Mouse (Mus musculus) CD8-positive naive resting alpha-beta T cell, adult 2 months (primary cell): ENCODE measurements around the gene Ntmt1.

ENCODE experiments used
- DNase-seq, 2 experiments: peaks; one replicate each; pipeline ENCODE4 v3.0.0; 2022; ENCODE audit warnings: low read depth in 2 of 2, low spot score in 2 of 2

Gene Ntmt1

GRCm38 (mm10) chr2:30807648-30808295, at the start of gene Ntmt1:
Gene Ntmt1 (plus strand): TSS chr2:30807826.
- peak; percentile 97 for DNase-seq

- no peak for DNase-seq
Observed at GRCm38 (mm10) chr2:30758341-30759087, 49.1 kb upstream of the Ntmt1 start.

GRCm38 (mm10) chr2:30759088-30759374, 48.6 kb upstream of the Ntmt1 start:
- DNase-seq, result no peak

- no peak for DNase-seq
Observed at GRCm38 (mm10) chr2:30759442-30759841, 48.2 kb upstream of the Ntmt1 start.

- DNase-seq, result no peak
Observed at GRCm38 (mm10) chr2:30759858-30760547, 47.6 kb upstream of the Ntmt1 start.

GRCm38 (mm10) chr2:30760706-30761105, 46.9 kb upstream of the Ntmt1 start:
- no peak for DNase-seq

GRCm38 (mm10) chr2:30766446-30766845, 41.2 kb upstream of the Ntmt1 start:
- DNase-seq, result no peak

GRCm38 (mm10) chr2:30767626-30768240, 39.9 kb upstream of the Ntmt1 start:
- no peak for DNase-seq

GRCm38 (mm10) chr2:30768529-30768928, 39.1 kb upstream of the Ntmt1 start:
- no peak for DNase-seq

GRCm38 (mm10) chr2:30769187-30769586, 38.4 kb upstream of the Ntmt1 start:
- DNase-seq, result no peak

GRCm38 (mm10) chr2:30771368-30771805, 36.2 kb upstream of the Ntmt1 start:
- no peak for DNase-seq

GRCm38 (mm10) chr2:30771806-30772460, 35.7 kb upstream of the Ntmt1 start:
- DNase-seq, result no peak

GRCm38 (mm10) chr2:30772581-30773312, 34.9 kb upstream of the Ntmt1 start:
- no peak for DNase-seq

- no peak for DNase-seq
Observed at GRCm38 (mm10) chr2:30773313-30774005, 34.2 kb upstream of the Ntmt1 start.

- DNase-seq, result no peak
Observed at GRCm38 (mm10) chr2:30775955-30776354, 31.7 kb upstream of the Ntmt1 start.

- no peak for DNase-seq
Observed at GRCm38 (mm10) chr2:30777266-30777665, 30.4 kb upstream of the Ntmt1 start.

- DNase-seq, result no peak
Observed at GRCm38 (mm10) chr2:30778235-30778634, 29.4 kb upstream of the Ntmt1 start.

GRCm38 (mm10) chr2:30779241-30779640, 28.4 kb upstream of the Ntmt1 start:
- DNase-seq, result no peak

- no peak for DNase-seq
Observed at GRCm38 (mm10) chr2:30782312-30783290, 25.0 kb upstream of the Ntmt1 start.
